Mouse (Mus musculus) erythroblast, embryonic 14.5 days (primary cell): ENCODE results near the gene Gm10354.
"Not testable (repeated sequence)": the region's sequence is repeated elsewhere in the genome, so short reads cannot be mapped to it uniquely, and the experiment has no call there.

Experiments
- GATA1 ChIP-seq: IDR thresholded peaks from 2 replicates; pipeline ENCODE4 v1.6.1; 2012; ENCODE audit warnings: low read length, inconsistent platforms, mixed read lengths
- TAL1 ChIP-seq: IDR thresholded peaks from 3 replicates; pipeline ENCODE4 v1.6.1; 2012; ENCODE audit warnings: low read length, inconsistent platforms, mixed read lengths

DNA sequence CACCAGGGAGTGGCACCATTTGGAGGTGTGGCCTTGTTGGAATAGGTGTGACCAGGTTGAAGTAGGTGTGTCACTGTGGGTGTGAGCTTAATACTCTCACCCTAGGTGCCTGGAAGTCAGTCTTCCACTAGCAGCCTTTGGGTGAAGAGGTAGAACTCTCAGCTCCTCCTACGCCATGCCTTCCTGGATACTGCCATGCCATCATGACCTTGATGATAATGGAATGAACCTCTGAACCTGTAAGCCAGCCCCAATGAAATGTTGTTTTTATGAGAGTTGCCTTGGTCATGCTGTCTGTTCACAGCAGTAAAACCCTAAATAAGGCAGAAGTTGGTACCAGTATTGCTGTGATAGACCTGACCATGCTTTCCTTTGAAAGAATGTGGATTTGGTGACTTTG is 37.7 kb downstream of the Gm10354 start:
- TF ChIP-seq TAL1, GATA1: not testable (repeated sequence)
